Mouse (Mus musculus) gastrocnemius, postnatal 14 days (tissue): Measurements from ENCODE around the gene Cuedc1. TPM values are rescaled to one million over a fixed set of nuclear protein-coding genes. Genes with fewer than 3 reads are reported as not detected.
"Not testable (repeated sequence)": the region's sequence is repeated elsewhere in the genome, so short reads cannot be mapped to it uniquely, and the experiment has no call there.

Experiments used
- DNase-seq: peaks from one replicate; pipeline ENCODE4 v3.0.0; 2021; ENCODE audit warnings: mixed read lengths
- intact Hi-C: fragments of 180-260 bp; cut with DNase I; formaldehyde crosslinking; loops from one replicate; pipeline ENCODE4 v1.15.1; 2025; ENCODE audit warnings: low total_unique reads
- total RNA-seq, 2 experiments: library from RNA; stranded (reverse); gene quantifications; 2 replicates each; pipeline ENCODE4 v1.2.3; 2021

Gene Cuedc1
- total RNA-seq, 2 experiments from 2014 or later: 48.5 to 50.0 TPM

- intact Hi-C loops: loop anchor here (5.0 kb wide), 1 partner anchor 214 kb away; no protein-coding TSS in a partner anchor
- peak; percentile 2 for DNase-seq
Measured at GRCm38 (mm10) chr11:88186078-88186946, 88.5 kb downstream of the Cuedc1 start.

- no peak for DNase-seq
- intact Hi-C loops: loop anchor here (5.0 kb wide), 1 partner anchor 215 kb away; no protein-coding TSS in a partner anchor
Measured at GRCm38 (mm10) chr11:88186947-88187243, 89.0 kb downstream of the Cuedc1 start.

- peak; percentile 91 for DNase-seq
- intact Hi-C loops: loop anchor here (5.0 kb wide), 1 partner anchor 215 kb away; no protein-coding TSS in a partner anchor
Measured at GRCm38 (mm10) chr11:88187417-88188133, 89.7 kb downstream of the Cuedc1 start.

GRCm38 (mm10) chr11:88188216-88188615 lies 90.4 kb downstream of the Cuedc1 start:
- DNase-seq: no peak
- intact Hi-C loops: loop anchor here (5.0 kb wide), 1 partner anchor 216 kb away; no protein-coding TSS in a partner anchor

GRCm38 (mm10) chr11:88188635-88189034 lies 90.8 kb downstream of the Cuedc1 start:
- DNase-seq: no peak
- intact Hi-C loops: loop anchor here (5.0 kb wide), 1 partner anchor 216 kb away; no protein-coding TSS in a partner anchor

- no peak for DNase-seq
- intact Hi-C loops: loop anchor here (5.0 kb wide), 1 partner anchor 135 kb away; no protein-coding TSS in a partner anchor
Measured at GRCm38 (mm10) chr11:88192595-88192994, 94.7 kb downstream of the Cuedc1 start.

- DNase-seq: peak; percentile 2
- intact Hi-C loops: loop anchor here (5.0 kb wide), 1 partner anchor 136 kb away; no protein-coding TSS in a partner anchor
Measured at GRCm38 (mm10) chr11:88193098-88193823, 95.4 kb downstream of the Cuedc1 start.

GRCm38 (mm10) chr11:88193824-88194696 lies 96.2 kb downstream of the Cuedc1 start:
- no peak for DNase-seq
- intact Hi-C loops: loop anchor here (5.0 kb wide), 1 partner anchor 137 kb away; no protein-coding TSS in a partner anchor

GRCm38 (mm10) chr11:88195699-88196098 lies 97.8 kb downstream of the Cuedc1 start:
- DNase-seq, intact Hi-C loops: not testable (repeated sequence)

- intact Hi-C loops: no loop called here
- peak; percentile 55 for DNase-seq
Measured at GRCm38 (mm10) chr11:88197153-88197576, 99.3 kb downstream of the Cuedc1 start.

- DNase-seq: no peak
- intact Hi-C loops: no loop called here
Measured at GRCm38 (mm10) chr11:88198223-88198622, 100.4 kb downstream of the Cuedc1 start.

GRCm38 (mm10) chr11:88201172-88201571 lies 103.3 kb downstream of the Cuedc1 start:
- intact Hi-C loops: no loop called here
- DNase-seq: no peak

GRCm38 (mm10) chr11:88202077-88202476 lies 104.2 kb downstream of the Cuedc1 start:
- no peak for DNase-seq

GRCm38 (mm10) chr11:88203712-88204532 lies 106.1 kb downstream of the Cuedc1 start, which contains the start of gene Mrps23:
TSS of gene Mrps23 (plus strand) at chr11:88204388.
- DNase-seq: peak; percentile 95
- intact Hi-C loops: no loop called here

More at GRCm38 (mm10) chr11:88202077-88202476, 104.2 kb downstream of the Cuedc1 start:
- intact Hi-C loops: no loop called here

- intact Hi-C loops: no loop called here
- DNase-seq: no peak
Measured at GRCm38 (mm10) chr11:88204593-88205368, 106.9 kb downstream of the Cuedc1 start.

- intact Hi-C loops, DNase-seq: not testable (repeated sequence)
Measured at GRCm38 (mm10) chr11:88206576-88206975, 108.7 kb downstream of the Cuedc1 start.

- intact Hi-C loops: no loop called here
Measured at GRCm38 (mm10) chr11:88207697-88208096, 109.8 kb downstream of the Cuedc1 start.

More at GRCm38 (mm10) chr11:88207697-88208096, 109.8 kb downstream of the Cuedc1 start:
- DNase-seq: no peak
